Mouse (Mus musculus) CH12.LX (cell line): Measurements from ENCODE around the gene Tmem170. TPM values are rescaled to one million over a fixed set of nuclear protein-coding genes. Genes with fewer than 3 reads are reported as not detected.

ENCODE experiments used
- DNase-seq: peaks from one replicate; pipeline ENCODE4 v3.0.0-alpha.2; 2013; ENCODE audit errors: extremely low read depth
- H3K27ac ChIP-seq: 2 replicates; pipeline ENCODE4 v1.5.1; 2012; ENCODE audit warnings: low read depth, mild to moderate bottlenecking, control low read depth, moderate library complexity; ENCODE audit not compliant: insufficient read depth
- H3K27me3 ChIP-seq: replicated peaks from 2 replicates; pipeline ENCODE3; 2012; ENCODE audit warnings: inconsistent platforms
- H3K36me3 ChIP-seq, 2 experiments: replicated peaks in 1 of 2; 2 replicates each; pipeline versions ENCODE3 to v1.6.1; 2012; ENCODE audit warnings: inconsistent platforms in 1 of 2, low read length in 1 of 2, mild to moderate bottlenecking in 1 of 2, mixed read lengths in 1 of 2, moderate library complexity in 1 of 2; ENCODE audit not compliant: control insufficient read depth in 1 of 2, insufficient read depth in 1 of 2
- H3K4me1 ChIP-seq, 2 experiments: 2 replicates each; pipeline ENCODE4 v1.6.1; 2012; ENCODE audit warnings: inconsistent platforms in 1 of 2, moderate library complexity in 1 of 2; ENCODE audit not compliant: insufficient read depth in 2 of 2, control insufficient read depth in 1 of 2
- H3K4me2 ChIP-seq: 2 replicates; pipeline ENCODE4 v1.6.1; 2012; ENCODE audit warnings: low read depth, mild to moderate bottlenecking, control low read depth; ENCODE audit not compliant: poor library complexity, insufficient read depth, severe bottlenecking
- H3K4me3 ChIP-seq, 3 experiments: fragments of 150-350 bp in 1 of 3; sonication (generic) in 1 of 3; replicated peaks in 1 of 3; 2 replicates each; pipeline versions ENCODE3 to v1.5.1; 2011 to 2012; ENCODE audit warnings: low read depth in 2 of 3, low read length in 2 of 3, mild to moderate bottlenecking in 2 of 3, moderate library complexity in 2 of 3, control low read depth in 1 of 3, improper control_type of control experiment in 1 of 3, inconsistent platforms in 1 of 3, mixed read lengths in 1 of 3; ENCODE audit not compliant: poor library complexity in 1 of 3
- H3K79me2 ChIP-seq: replicated peaks from 2 replicates; pipeline ENCODE4 v1.6.1; 2012; ENCODE audit warnings: mild to moderate bottlenecking, moderate library complexity; ENCODE audit not compliant: control insufficient read depth, poor library complexity, insufficient read depth, severe bottlenecking; ENCODE audit errors: extremely low read depth
- H3K9ac ChIP-seq: 2 replicates; pipeline ENCODE4 v1.6.1; 2012; ENCODE audit warnings: low read depth, mild to moderate bottlenecking, control low read depth, moderate library complexity; ENCODE audit not compliant: insufficient read depth
- H3K9me3 ChIP-seq: replicated peaks from 2 replicates; pipeline ENCODE3; 2012; ENCODE audit warnings: low read length, inconsistent platforms, mixed read lengths
- BHLHE40 ChIP-seq: IDR thresholded peaks from 2 replicates; pipeline ENCODE4 v1.6.1; 2011; ENCODE audit warnings: mild to moderate bottlenecking, low read depth, low read length, improper control_type of control experiment
- CTCF ChIP-seq, 2 experiments: IDR thresholded peaks in 1 of 2; conservative IDR thresholded peaks in 1 of 2; 2 replicates each; pipeline ENCODE4 v1.5.1; 2011 to 2012; ENCODE audit warnings: low read depth in 2 of 2, low read length in 2 of 2, improper control_type of control experiment in 1 of 2, inconsistent platforms in 1 of 2, mild to moderate bottlenecking in 1 of 2, moderate library complexity in 1 of 2
- E2F4 ChIP-seq: IDR thresholded peaks from 2 replicates; pipeline ENCODE4 v1.6.1; 2011; ENCODE audit warnings: low read depth, low read length, improper control_type of control experiment; ENCODE audit not compliant: insufficient replicate concordance
- ETS1 ChIP-seq: conservative IDR thresholded peaks from 2 replicates; pipeline ENCODE4 v1.6.1; 2012; ENCODE audit warnings: low read depth, mild to moderate bottlenecking, inconsistent platforms, low read length, improper control_type of control experiment, moderate library complexity
- IRF4 ChIP-seq: IDR thresholded peaks from 2 replicates; pipeline ENCODE4 v1.6.1; 2014; ENCODE audit warnings: low read depth, mild to moderate bottlenecking, inconsistent platforms, low read length, improper control_type of control experiment
- JUND ChIP-seq: conservative IDR thresholded peaks from 2 replicates; pipeline ENCODE4 v1.6.1; 2011; ENCODE audit warnings: low read depth, low read length, improper control_type of control experiment
- KAT2A ChIP-seq: IDR thresholded peaks from 2 replicates; pipeline ENCODE4 v1.6.1; 2012; ENCODE audit warnings: low read length, improper control_type of control experiment, inconsistent platforms; ENCODE audit not compliant: insufficient replicate concordance
- MAFK ChIP-seq: IDR thresholded peaks from 2 replicates; pipeline ENCODE4 v1.6.1; 2011; ENCODE audit warnings: low read length, improper control_type of control experiment; ENCODE audit not compliant: insufficient replicate concordance
- MAX ChIP-seq: IDR thresholded peaks from 2 replicates; pipeline ENCODE4 v1.6.1; 2011; ENCODE audit warnings: low read length, improper control_type of control experiment
- MAZ ChIP-seq: IDR thresholded peaks from 2 replicates; pipeline ENCODE4 v1.6.1; 2012; ENCODE audit warnings: low read depth, mild to moderate bottlenecking, inconsistent platforms, low read length, improper control_type of control experiment, moderate library complexity
- MEF2A ChIP-seq: IDR thresholded peaks from 2 replicates; pipeline ENCODE4 v1.6.1; 2014; ENCODE audit warnings: low read depth, mild to moderate bottlenecking, inconsistent platforms, low read length, improper control_type of control experiment, borderline replicate concordance
- MXI1 ChIP-seq: IDR thresholded peaks from 2 replicates; pipeline ENCODE4 v1.6.1; 2011; ENCODE audit warnings: mild to moderate bottlenecking, low read depth, low read length, improper control_type of control experiment
- NELFE ChIP-seq: IDR thresholded peaks from 2 replicates; pipeline ENCODE4 v1.6.1; 2011; ENCODE audit warnings: low read depth, low read length, improper control_type of control experiment
- NRF1 ChIP-seq: IDR thresholded peaks from 2 replicates; pipeline ENCODE4 v1.6.1; 2014; ENCODE audit warnings: low read depth, mild to moderate bottlenecking, inconsistent platforms, low read length, improper control_type of control experiment, moderate library complexity
- POLR2A ChIP-seq: IDR thresholded peaks from 2 replicates; pipeline ENCODE4 v1.6.1; 2011; ENCODE audit warnings: low read depth, mild to moderate bottlenecking, improper control_type of control experiment, low read length
- POLR2AphosphoS2 ChIP-seq: IDR thresholded peaks from 2 replicates; pipeline ENCODE4 v1.6.1; 2011; ENCODE audit warnings: low read depth, low read length, improper control_type of control experiment
- RAD21 ChIP-seq: IDR thresholded peaks from 2 replicates; pipeline ENCODE4 v1.6.1; 2011; ENCODE audit warnings: low read depth, mild to moderate bottlenecking, low read length, improper control_type of control experiment, moderate library complexity
- SMC3 ChIP-seq: IDR thresholded peaks from 2 replicates; pipeline ENCODE4 v1.6.1; 2011; ENCODE audit warnings: low read depth, low read length, improper control_type of control experiment
- TBP ChIP-seq: conservative IDR thresholded peaks from 2 replicates; pipeline ENCODE4 v1.6.1; 2011; ENCODE audit warnings: low read depth, low read length, improper control_type of control experiment
- ZMIZ1 ChIP-seq: IDR thresholded peaks from 2 replicates; pipeline ENCODE4 v1.6.1; 2012; ENCODE audit warnings: low read depth, mild to moderate bottlenecking, inconsistent platforms, low read length, improper control_type of control experiment
- dilution Hi-C: fragments of 300-500 bp; cut with MboI; formaldehyde crosslinking; loops from 2 replicates; pipeline ENCODE4 v1.14.3; 2020; ENCODE audit warnings: low sequenced_read_pairs; ENCODE audit not compliant: extremely low pct_unique_long_range_greater_than_20kb, extremely low pct_ligation_motif_present
- in situ Hi-C: fragments of 300-500 bp; cut with MboI; formaldehyde crosslinking; loops from 3 replicates; pipeline ENCODE4 v1.14.3; 2019; ENCODE audit warnings: low sequenced_read_pairs, low pct_ligation_motif_present, low pct_unique_long_range_greater_than_20kb, mixed read lengths
- polyA plus RNA-seq: library from polyadenylated mRNA; unstranded; fragments of >175 nt; gene quantifications from 2 replicates; pipeline ENCODE4 v1.2.1, GENCODE M21; 2012; ENCODE audit warnings: low read depth; ENCODE audit not compliant: insufficient read length
- total RNA-seq, 2 experiments: library from RNA; depleted of rRNA; stranded (reverse); fragments of 300-350 nt in 1 of 2; fragments of >200 nt in 1 of 2; gene quantifications; 2 replicates each; pipeline ENCODE4 v1.2.3; 2012 to 2014

Tmem170 gene
- total RNA-seq (2012; rRNA removed), result 2.2 and 2.4 TPM in 2 replicates
- total RNA-seq (2014; rRNA removed), result 2.1 and 2.5 TPM in 2 replicates
- polyA plus RNA-seq, result 1.2 and 1.6 TPM in 2 replicates

GRCm38 (mm10) chr8:111876355-111876948, at the start of gene Tmem170:
Gene Tmem170, minus strand, starts transcription at chr8:111876750.
- peak within 1 kb of the TSS; percentile 57 for H3K9ac ChIP-seq
- H3K79me2 ChIP-seq, result no peaks in the 10 kb centered on the region
- dilution Hi-C loops, result no loop called here
- peaks cover 4 to 9% of the 10 kb centered on the region in 2 experiments; a peak in 3 of 4 replicates for H3K4me1 ChIP-seq
- TF ChIP-seq MAZ, result 0 out of 2 replicates have a peak, but pooled peaks have one; percentile 2
- no peak for TF ChIP-seq KAT2A
- TF ChIP-seq MAX, result 0 out of 2 replicates have a peak, but pooled peaks have one; percentile 12
- no peak for TF ChIP-seq POLR2AphosphoS2
- TF ChIP-seq POLR2A, result peak; percentile 74
- TF ChIP-seq ZMIZ1, result peak; percentile 73; the same call in 1 of the 2 replicates
- peak; percentile 98 for TF ChIP-seq NRF1
- peak; percentile 66; the same call in 1 of the 2 replicates for TF ChIP-seq NELFE
- no peak for TF ChIP-seq JUND
- TF ChIP-seq RAD21, result peak; percentile 60
- TF ChIP-seq MEF2A, result 0 out of 2 replicates have a peak, but pooled peaks have one; percentile 40
- peak; percentile 63 to 93 for TF ChIP-seq CTCF (conservative IDR thresholded peaks at IDR 0.05 in 1 of 2, IDR thresholded peaks at IDR 0.05 in 1 of 2; ENCODE audit: low read depth in 2 of 2, low read length in 2 of 2)
- TF ChIP-seq TBP, result 0 out of 2 replicates have a peak, but pooled peaks have one; percentile 20
- 0 out of 2 replicates have a peak, but pooled peaks have one; percentile 60 for TF ChIP-seq E2F4
- TF ChIP-seq BHLHE40, result no peak
- no peak; the same call in 1 of the 2 replicates for TF ChIP-seq SMC3
- no peak for TF ChIP-seq MXI1
- no peak for TF ChIP-seq IRF4
- DNase-seq, result peak; percentile 99
- H3K36me3 ChIP-seq, result peaks cover 0 to 6% of the 10 kb centered on the region in 2 experiments
- H3K27ac ChIP-seq, result no peak within 1 kb of the TSS; the same call in 1 of the 2 replicates
- in situ Hi-C loops, result loop anchor here (10.0 kb wide), 1 partner anchor 118 kb away; the partner anchor contains the start of gene Adat1
- peak within 1 kb of the TSS; percentile 73 to 92 (median 77) for H3K4me3 ChIP-seq
- no peaks in the 10 kb centered on the region for H3K9me3 ChIP-seq
- no peaks in the 10 kb centered on the region for H3K27me3 ChIP-seq
- H3K4me2 ChIP-seq, result peak within 1 kb of the TSS; percentile 77

GRCm38 (mm10) chr8:111924976-111925375, 48.4 kb upstream of the Tmem170 start:
- no peak overlapping the region for H3K9ac ChIP-seq
- no peak overlapping the region for H3K27ac ChIP-seq
- dilution Hi-C loops, result no loop called here
- no peaks in the 10 kb centered on the region for H3K36me3 ChIP-seq
- in situ Hi-C loops, result no loop called here
- H3K4me1 ChIP-seq, result peaks cover 0 to 11% of the 10 kb centered on the region in 2 experiments; a peak in 2 of 4 replicates
- H3K4me3 ChIP-seq, result no peak overlapping the region
- no peak overlapping the region for H3K4me2 ChIP-seq
- no peaks in the 10 kb centered on the region for H3K9me3 ChIP-seq
- DNase-seq, result no peak
- no peaks in the 10 kb centered on the region for H3K79me2 ChIP-seq
- no peaks in the 10 kb centered on the region for H3K27me3 ChIP-seq
- TF ChIP-seq ETS1 (no peak), MAFK (peak; percentile 56; the same call in 1 of the 2 replicates), NRF1 (no peak), TBP (no peak)
